Mouse (Mus musculus) ES-Bruce4 (cell line): ENCODE results near the gene Krtap4-1.
"Not testable (repeated sequence)": the region's sequence is repeated elsewhere in the genome, so short reads cannot be mapped to it uniquely, and the experiment has no call there.

Experiments used
- CTCF ChIP-seq: IDR thresholded peaks from one replicate; pipeline ENCODE4 v1.8.1; 2011; ENCODE audit warnings: low read depth, low read length
- EP300 ChIP-seq: IDR thresholded peaks from 2 replicates; pipeline ENCODE4 v1.6.1; 2011; ENCODE audit warnings: low read depth, low read length; ENCODE audit not compliant: insufficient read depth
- POLR2A ChIP-seq: IDR thresholded peaks from one replicate; pipeline ENCODE4 v1.8.1; 2011; ENCODE audit warnings: low read length; ENCODE audit not compliant: insufficient read depth

GRCm38 (mm10) chr11:99643635-99644139 is 15.6 kb upstream of the Krtap4-1 start, which contains the start of gene Krtap4-7:
- TF ChIP-seq CTCF, POLR2A, EP300: not testable (repeated sequence)
